In genomic region chr10:118087570-118088340, GRCm38 (mm10) we compare ENCODE assay signal across 9 mouse cellular contexts. TPM values are rescaled to one million over a fixed set of nuclear protein-coding genes. Genes with fewer than 3 reads are reported as not detected.
DNase-seq lines count a peak whose midpoint lies in the region; ATAC-seq lines count a peak whose summit lies in the region.
"Had no signal": no experiment of that assay in that cellular context is flagged by ENCODE, and none has a peak within 500 bp of the region (broad histone marks: within the 10 kb centered on the region; RNA-seq: fewer than 3 reads in every experiment).

No protein-coding gene starts in this region.

- H3K4me2 ChIP-seq in heart, embryonic 16.5 days (ENCODE audit: low read depth, low read length) = 0 out of 2 replicates have a peak overlapping the region, but pooled peaks have one; percentile 6
- peak overlapping the region; percentile 17 for H3K4me2 ChIP-seq in intestine, embryonic 15.5 days (replicated peaks)

- H3K27ac ChIP-seq in heart, embryonic 16.5 days (ENCODE audit: low read length) = no peak overlapping the region
- no peak overlapping the region for H3K27ac ChIP-seq in intestine, embryonic 15.5 days

- no peak overlapping the region for H3K4me3 ChIP-seq in heart, embryonic 16.5 days (ENCODE audit: low read length)
- H3K4me3 ChIP-seq in intestine, embryonic 15.5 days (replicated peaks) = no peak overlapping the region

- intact Hi-C loops in heart, postnatal 25 days (cut with DNase I) = no loop called here

- H3K9me3 ChIP-seq in heart, embryonic 16.5 days (replicated peaks; ENCODE audit: control insufficient read depth, low read length) = no peaks in the 10 kb centered on the region
- no peaks in the 10 kb centered on the region for H3K9me3 ChIP-seq in intestine, embryonic 15.5 days

- no peaks in the 10 kb centered on the region for H3K36me3 ChIP-seq in heart, embryonic 16.5 days (ENCODE audit: control insufficient read depth, insufficient read depth)
- H3K36me3 ChIP-seq in intestine, embryonic 15.5 days = no peaks in the 10 kb centered on the region
- no peaks in the 10 kb centered on the region for H3K36me3 ChIP-seq in splenic B cell, adult 2 months (ENCODE audit: control insufficient read depth, insufficient read depth, low read length, poor library complexity, severe bottlenecking)

- WGBS in heart, embryonic 16.5 days = 24% methylated on average over 12 of the region's 12 CpGs
- WGBS in intestine, embryonic 15.5 days = 23% methylated on average over 12 of the region's 12 CpGs

- no peak overlapping the region for H3K9ac ChIP-seq in heart, embryonic 16.5 days (ENCODE audit: low read length)
- H3K9ac ChIP-seq in intestine, embryonic 15.5 days = no peak overlapping the region

- no peak for ATAC-seq in heart, embryonic 16.5 days (replicated peaks; ENCODE audit: extremely low read depth, insufficient read depth, low FRiP score)
- ATAC-seq in intestine, embryonic 15.5 days = no peak

- no peak for DNase-seq in heart, postnatal 25 days (ENCODE audit: low spot score)
- peak; percentile 38 for DNase-seq in embryo, embryonic 11 days
- DNase-seq in splenic B cell, adult 2 months (ENCODE audit: low read depth, low spot score) = peak; percentile 37
- no peak for DNase-seq in cerebellum, adult 11 months
- no peak for DNase-seq in cerebellum, postnatal 14 days
- no peak for DNase-seq in kidney, adult 9 months
- DNase-seq: adrenal gland, postnatal 14 days had no signal

- no peaks in the 10 kb centered on the region for H3K27me3 ChIP-seq in heart, embryonic 16.5 days (ENCODE audit: control insufficient read depth, insufficient read depth, low read length)
- H3K27me3 ChIP-seq in intestine, embryonic 15.5 days (replicated peaks) = no peaks in the 10 kb centered on the region
- no peaks in the 10 kb centered on the region for H3K27me3 ChIP-seq in splenic B cell, adult 2 months (ENCODE audit: control insufficient read depth, insufficient read depth, low read length, poor library complexity, severe bottlenecking)

- no peaks in the 10 kb centered on the region for H3K4me1 ChIP-seq in heart, embryonic 16.5 days (ENCODE audit: control insufficient read depth, insufficient read depth, low read length)
- H3K4me1 ChIP-seq in intestine, embryonic 15.5 days (replicated peaks) = peaks cover 2% of the 10 kb centered on the region; the same call in 1 of the 2 replicates

RNA-seq across cellular contexts. Expression of gene Mdm1, which starts 53.9 kb away (rescaled TPM):
- polyA plus RNA-seq in heart, embryonic 16.5 days (2015; fragmentation: Nextera tagmentation; extraction: Ambion mirVana) = 15.8 and 19.3 TPM in 2 replicates
- total RNA-seq in heart, postnatal 25 days (2021) = 1 to 10 TPM; 2.4 to 3.9 TPM
- 17.2 and 19.6 TPM in 2 replicates for polyA plus RNA-seq in intestine, embryonic 15.5 days (2015; fragmentation: Nextera tagmentation; extraction: Ambion mirVana)

Comparison
In these comparisons a context has a peak if more than half of its experiments do, and no peak if none do; other contexts are left out.
1. DNase-seq: peak in embryo, embryonic 11 days (single experiment) and splenic B cell, adult 2 months (single experiment); none in heart, postnatal 25 days (single experiment), cerebellum, adult 11 months (single experiment), cerebellum, postnatal 14 days (0 of 2) and kidney, adult 9 months (single experiment).